Mouse (Mus musculus): ENCODE measurements around the gene Kcnd3. TPM values are rescaled to one million over a fixed set of nuclear protein-coding genes. Genes with fewer than 3 reads are reported as not detected.

Kcnd3 gene
- polyA plus RNA-seq, 1 experiment = not detected

- TF ChIP-seq GATA1 (IDR thresholded peaks at IDR 0.05; ENCODE audit: borderline replicate concordance, low read length) = no peak
- no peak for TF ChIP-seq FLI1 (IDR thresholded peaks at IDR 0.05; ENCODE audit: low read length)
- no peaks in the 10 kb centered on the region for H3K9me3 ChIP-seq
- H3K4me1 ChIP-seq = no peaks in the 10 kb centered on the region
- H3K4me3 ChIP-seq (replicated peaks) = no peak overlapping the region
- no peaks in the 10 kb centered on the region for H3K36me3 ChIP-seq (replicated peaks; ENCODE audit: low read length)
- H3K27me3 ChIP-seq (replicated peaks) = peaks cover 10% of the 10 kb centered on the region
Measured at GRCm38 (mm10) chr3:105412681-105413080, 39.4 kb upstream of the Kcnd3 start.

- H3K4me1 ChIP-seq = no peaks in the 10 kb centered on the region
- peaks cover 15% of the 10 kb centered on the region for H3K9me3 ChIP-seq
- H3K4me3 ChIP-seq (replicated peaks) = no peak overlapping the region
- H3K36me3 ChIP-seq (replicated peaks; ENCODE audit: low read length) = no peaks in the 10 kb centered on the region
- TF ChIP-seq GATA1 (IDR thresholded peaks at IDR 0.05; ENCODE audit: borderline replicate concordance, low read length) = no peak
- TF ChIP-seq FLI1 (IDR thresholded peaks at IDR 0.05; ENCODE audit: low read length) = no peak
- peaks cover 6% of the 10 kb centered on the region for H3K27me3 ChIP-seq (replicated peaks)
Measured at GRCm38 (mm10) chr3:105418441-105418840, 33.7 kb upstream of the Kcnd3 start.

GRCm38 (mm10) chr3:105422391-105422790 lies 29.7 kb upstream of the Kcnd3 start:
- Histone ChIP-seq H3K27me3 (replicated peaks) (peaks cover 2% of the 10 kb centered on the region), H3K36me3 (replicated peaks; ENCODE audit: low read length) (no peaks in the 10 kb centered on the region)
- TF ChIP-seq FLI1 (IDR thresholded peaks at IDR 0.05; ENCODE audit: low read length) = no peak
- TF ChIP-seq GATA1 (IDR thresholded peaks at IDR 0.05; ENCODE audit: borderline replicate concordance, low read length) = no peak

GRCm38 (mm10) chr3:105423427-105423826 lies 28.7 kb upstream of the Kcnd3 start:
- Histone ChIP-seq H3K27me3 (replicated peaks) (peaks cover 2% of the 10 kb centered on the region), H3K4me1 (no peaks in the 10 kb centered on the region), H3K4me3 (replicated peaks) (no peak overlapping the region), H3K36me3 (replicated peaks; ENCODE audit: low read length) (no peaks in the 10 kb centered on the region), H3K9me3 (peaks cover 15% of the 10 kb centered on the region)
- TF ChIP-seq GATA1 (IDR thresholded peaks at IDR 0.05; ENCODE audit: borderline replicate concordance, low read length) = no peak
- TF ChIP-seq FLI1 (IDR thresholded peaks at IDR 0.05; ENCODE audit: low read length) = no peak

More at GRCm38 (mm10) chr3:105422391-105422790, 29.7 kb upstream of the Kcnd3 start:
- Histone ChIP-seq H3K4me1 (no peaks in the 10 kb centered on the region), H3K4me3 (replicated peaks) (no peak overlapping the region), H3K9me3 (peaks cover 15% of the 10 kb centered on the region)

GRCm38 (mm10) chr3:105428586-105428985 lies 23.5 kb upstream of the Kcnd3 start:
- peaks cover 3% of the 10 kb centered on the region for H3K27me3 ChIP-seq (replicated peaks)
- no peaks in the 10 kb centered on the region for H3K36me3 ChIP-seq (replicated peaks; ENCODE audit: low read length)
- no peaks in the 10 kb centered on the region for H3K4me1 ChIP-seq
- H3K9me3 ChIP-seq = no peaks in the 10 kb centered on the region
- no peak overlapping the region for H3K4me3 ChIP-seq (replicated peaks)
- TF ChIP-seq FLI1 (IDR thresholded peaks at IDR 0.05; ENCODE audit: low read length) (no peak), GATA1 (IDR thresholded peaks at IDR 0.05; ENCODE audit: borderline replicate concordance, low read length) (no peak)

- TF ChIP-seq GATA1 (IDR thresholded peaks at IDR 0.05; ENCODE audit: borderline replicate concordance, low read length) (no peak), FLI1 (IDR thresholded peaks at IDR 0.05; ENCODE audit: low read length) (no peak)
- Histone ChIP-seq H3K27me3 (replicated peaks) (peaks cover 13% of the 10 kb centered on the region), H3K4me3 (replicated peaks) (no peak overlapping the region), H3K36me3 (replicated peaks; ENCODE audit: low read length) (no peaks in the 10 kb centered on the region), H3K4me1 (no peaks in the 10 kb centered on the region), H3K9me3 (no peaks in the 10 kb centered on the region)
Measured at GRCm38 (mm10) chr3:105436383-105436782, 15.7 kb upstream of the Kcnd3 start.

- no peaks in the 10 kb centered on the region for H3K9me3 ChIP-seq
- no peaks in the 10 kb centered on the region for H3K4me1 ChIP-seq
- no peaks in the 10 kb centered on the region for H3K36me3 ChIP-seq (replicated peaks; ENCODE audit: low read length)
- no peak for TF ChIP-seq GATA1 (IDR thresholded peaks at IDR 0.05; ENCODE audit: borderline replicate concordance, low read length)
- TF ChIP-seq FLI1 (IDR thresholded peaks at IDR 0.05; ENCODE audit: low read length) = no peak
- no peak overlapping the region for H3K4me3 ChIP-seq (replicated peaks)
- peaks cover 13% of the 10 kb centered on the region for H3K27me3 ChIP-seq (replicated peaks)
Measured at GRCm38 (mm10) chr3:105436971-105437370, 15.2 kb upstream of the Kcnd3 start.

- H3K27me3 ChIP-seq (replicated peaks) = peaks cover 8% of the 10 kb centered on the region
- no peak overlapping the region for H3K4me3 ChIP-seq (replicated peaks)
- no peaks in the 10 kb centered on the region for H3K9me3 ChIP-seq
- H3K36me3 ChIP-seq (replicated peaks; ENCODE audit: low read length) = no peaks in the 10 kb centered on the region
- TF ChIP-seq GATA1 (IDR thresholded peaks at IDR 0.05; ENCODE audit: borderline replicate concordance, low read length) (no peak), FLI1 (IDR thresholded peaks at IDR 0.05; ENCODE audit: low read length) (no peak)
- no peaks in the 10 kb centered on the region for H3K4me1 ChIP-seq
Measured at GRCm38 (mm10) chr3:105440873-105441495, 11.1 kb upstream of the Kcnd3 start.

GRCm38 (mm10) chr3:105450641-105451470 lies 1.3 kb upstream of the Kcnd3 start:
- TF ChIP-seq FLI1 (IDR thresholded peaks at IDR 0.05; ENCODE audit: low read length) = no peak
- TF ChIP-seq GATA1 (IDR thresholded peaks at IDR 0.05; ENCODE audit: borderline replicate concordance, low read length) = no peak

More at GRCm38 (mm10) chr3:105450641-105451470, 1.3 kb upstream of the Kcnd3 start:
- H3K4me3 ChIP-seq (replicated peaks) = peak overlapping the region; percentile 51
- H3K4me1 ChIP-seq = peaks cover 24% of the 10 kb centered on the region
- no peaks in the 10 kb centered on the region for H3K36me3 ChIP-seq (replicated peaks; ENCODE audit: low read length)
- H3K9me3 ChIP-seq = no peaks in the 10 kb centered on the region
- H3K27me3 ChIP-seq (replicated peaks) = peaks cover 87% of the 10 kb centered on the region

Data from megakaryocyte, embryonic 14.5 days (primary cell).